Mouse (Mus musculus): ENCODE measurements around the gene Olfr594. TPM values are rescaled to one million over a fixed set of nuclear protein-coding genes. Genes with fewer than 3 reads are reported as not detected.

The Olfr594 gene
- not detected for total RNA-seq (2023)

DNA sequence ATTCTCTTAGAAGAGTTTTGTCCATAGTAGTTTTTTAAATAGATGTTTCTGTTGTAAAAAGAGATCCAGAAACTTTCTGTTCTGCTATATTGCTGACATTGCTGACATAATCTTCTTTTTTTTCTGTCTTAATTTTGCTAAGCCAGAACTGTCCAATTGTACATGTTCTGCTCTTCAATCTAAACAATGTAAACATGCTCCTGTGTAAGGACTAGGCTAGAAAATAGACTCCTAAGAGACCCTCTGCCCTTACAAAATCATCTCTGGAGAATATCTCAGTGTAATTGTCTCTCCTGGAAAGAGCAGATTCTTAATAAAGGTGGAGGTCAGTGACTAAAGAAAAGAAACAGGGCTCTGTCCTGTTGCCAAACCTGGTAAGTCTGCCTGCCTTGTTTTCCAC, at the start of gene Olfr594:
Gene Olfr594 (plus strand): TSS at position 301 of the 400 bp plus-strand sequence.

GRCm38 (mm10) chr7:103178240-103178639, 38.6 kb upstream of the Olfr594 start, which contains the start of gene Olfr591:
Gene Olfr591, minus strand, starts transcription at chr7:103178340.

DNA sequence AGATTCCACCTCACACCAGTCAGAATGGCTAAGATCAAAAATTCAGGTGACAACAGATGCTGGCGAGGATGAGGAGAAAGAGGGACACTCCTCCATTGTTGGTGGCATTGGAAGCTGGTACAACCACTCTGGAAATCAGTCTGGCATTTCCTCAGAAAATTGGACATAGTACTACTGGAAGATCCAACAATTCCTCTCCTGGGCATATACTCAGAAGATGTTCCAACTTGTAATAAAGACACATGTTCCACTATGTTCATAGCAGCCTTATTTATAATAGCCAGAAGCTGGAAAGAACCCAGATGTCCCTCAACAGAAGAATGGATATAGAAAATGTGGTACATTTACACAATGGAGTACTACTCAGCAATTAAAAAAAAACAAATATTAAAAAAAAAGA, 32.3 kb upstream of the Olfr594 start, which contains the start of gene Olfr592:
Gene Olfr592 (plus strand): TSS at position 301 of the 400 bp plus-strand sequence.

GRCm38 (mm10) chr7:103211562-103211961, 5.2 kb upstream of the Olfr594 start, which contains the start of gene Olfr593:
Gene Olfr593, plus strand, starts transcription at chr7:103211862.

GRCm38 (mm10) chr7:103252405-103252804, 35.6 kb downstream of the Olfr594 start, which contains the start of gene Usp17ld:
Gene Usp17ld, minus strand, starts transcription at chr7:103252505.

Other genes starting within 250 kb of the Olfr594 start
- not detected for gene Olfr577, start 241.1 kb upstream of the Olfr594 start, total RNA-seq (2023)
- not detected for gene Olfr578, start 227.7 kb upstream of the Olfr594 start, total RNA-seq (2023)
- not detected for gene Olfr582, start 179.0 kb upstream of the Olfr594 start, total RNA-seq (2023)
- not detected for gene Olfr583, start 165.7 kb upstream of the Olfr594 start, total RNA-seq (2023)
- not detected for gene Olfr584, start 135.1 kb upstream of the Olfr594 start, total RNA-seq (2023)
- not detected for gene Olfr585, start 119.3 kb upstream of the Olfr594 start, total RNA-seq (2023)
- gene Olfr586, start 91.4 kb upstream of the Olfr594 start, total RNA-seq (2023) = not detected
- gene Olfr588-ps1, start 76.1 kb upstream of the Olfr594 start, total RNA-seq (2023) = not detected
- gene Olfr589, start 60.6 kb upstream of the Olfr594 start, total RNA-seq (2023) = not detected
- not detected for gene Olfr591, start 38.7 kb upstream of the Olfr594 start, total RNA-seq (2023)
- gene Olfr592, start 32.2 kb upstream of the Olfr594 start, total RNA-seq (2023) = not detected
- not detected for gene Olfr593, start 5.1 kb upstream of the Olfr594 start, total RNA-seq (2023)
- not detected for gene Usp17ld, start 35.5 kb downstream of the Olfr594 start, total RNA-seq (2023)
- not detected for gene Olfr596, start 88.7 kb downstream of the Olfr594 start, total RNA-seq (2023)
- gene Olfr597, start 99.3 kb downstream of the Olfr594 start, total RNA-seq (2023) = not detected
- not detected for gene Olfr598, start 106.6 kb downstream of the Olfr594 start, total RNA-seq (2023)
- gene Olfr599, start 118.9 kb downstream of the Olfr594 start, total RNA-seq (2023) = not detected
- gene Olfr600, start 132.7 kb downstream of the Olfr594 start, total RNA-seq (2023) = not detected
- not detected for gene Olfr601, start 145.7 kb downstream of the Olfr594 start, total RNA-seq (2023)
- not detected for gene Olfr603, start 169.2 kb downstream of the Olfr594 start, total RNA-seq (2023)
- gene Usp17lc, start 198.1 kb downstream of the Olfr594 start, total RNA-seq (2023) = not detected
- not detected for gene Olfr605, start 228.4 kb downstream of the Olfr594 start, total RNA-seq (2023)
- not detected for gene Olfr606, start 232.1 kb downstream of the Olfr594 start, total RNA-seq (2023)
- not detected for gene Olfr607, start 247.2 kb downstream of the Olfr594 start, total RNA-seq (2023)